Mouse (Mus musculus): ENCODE results near the gene Tbc1d17. TPM values are rescaled to one million over a fixed set of nuclear protein-coding genes. Genes with fewer than 3 reads are reported as not detected.
A peak's percentile ranks its signal among the peaks of the same experiment; 100 is the strongest.

Tbc1d17 gene
- total RNA-seq, 2 experiments from 2014 or later: 87.9 to 92.0 TPM

- no peak for DNase-seq (ENCODE audit: low spot score in 2 of 2)
Measured at GRCm38 (mm10) chr7:44835373-44836015, 13.4 kb downstream of the Tbc1d17 start.

GRCm38 (mm10) chr7:44832763-44833162 lies 16.1 kb downstream of the Tbc1d17 start:
- DNase-seq (ENCODE audit: low spot score in 2 of 2): no peak

GRCm38 (mm10) chr7:44828706-44829105 lies 20.2 kb downstream of the Tbc1d17 start:
- DNase-seq (ENCODE audit: low spot score in 2 of 2): no peak

GRCm38 (mm10) chr7:44826771-44827170 lies 22.1 kb downstream of the Tbc1d17 start:
- DNase-seq (ENCODE audit: low spot score in 2 of 2): no peak

- peak in 1 of 2 experiments; percentile 62 for DNase-seq (ENCODE audit: low spot score in 2 of 2)
Measured at GRCm38 (mm10) chr7:44824872-44825271, 24.0 kb downstream of the Tbc1d17 start.

GRCm38 (mm10) chr7:44823409-44823808 lies 25.5 kb downstream of the Tbc1d17 start:
- DNase-seq (ENCODE audit: low spot score in 2 of 2): no peak

- no peak for DNase-seq (ENCODE audit: low spot score in 2 of 2)
Measured at GRCm38 (mm10) chr7:44821666-44822448, 27.0 kb downstream of the Tbc1d17 start.

- DNase-seq (ENCODE audit: low spot score in 2 of 2): no peak
Measured at GRCm38 (mm10) chr7:44820525-44820924, 28.4 kb downstream of the Tbc1d17 start.

- DNase-seq (ENCODE audit: low spot score in 2 of 2): no peak
Measured at GRCm38 (mm10) chr7:44819863-44820262, 29.0 kb downstream of the Tbc1d17 start.

- no peak for DNase-seq (ENCODE audit: low spot score in 2 of 2)
Measured at GRCm38 (mm10) chr7:44819391-44819790, 29.5 kb downstream of the Tbc1d17 start.

- DNase-seq (ENCODE audit: low spot score in 2 of 2): no peak
Measured at GRCm38 (mm10) chr7:44818751-44819235, 30.1 kb downstream of the Tbc1d17 start.

- no peak for DNase-seq (ENCODE audit: low spot score in 2 of 2)
Measured at GRCm38 (mm10) chr7:44818164-44818563, 30.7 kb downstream of the Tbc1d17 start.

GRCm38 (mm10) chr7:44817441-44817840 lies 31.4 kb downstream of the Tbc1d17 start:
- DNase-seq (ENCODE audit: low spot score in 2 of 2): no peak

- peak in 1 of 2 experiments; percentile 60 for DNase-seq (ENCODE audit: low spot score in 2 of 2)
Measured at GRCm38 (mm10) chr7:44816470-44817021, 32.3 kb downstream of the Tbc1d17 start, which contains the start of gene Atf5. Atf5 (minus strand) TSS chr7:44816658.

GRCm38 (mm10) chr7:44815721-44816469 lies 33.0 kb downstream of the Tbc1d17 start, which contains the start of the genes Nup62 and Il4i1:
Nup62 (plus strand) TSS chr7:44816088.
Il4i1 (plus strand) TSS chr7:44816387.
- peak; percentile 98 for DNase-seq (ENCODE audit: low spot score in 2 of 2)

GRCm38 (mm10) chr7:44814952-44815553 lies 33.8 kb downstream of the Tbc1d17 start:
- no peak for DNase-seq (ENCODE audit: low spot score in 2 of 2)

- DNase-seq (ENCODE audit: low spot score in 2 of 2): no peak
Measured at GRCm38 (mm10) chr7:44814423-44814822, 34.5 kb downstream of the Tbc1d17 start.

GRCm38 (mm10) chr7:44813985-44814384 lies 34.9 kb downstream of the Tbc1d17 start:
- no peak for DNase-seq (ENCODE audit: low spot score in 2 of 2)

GRCm38 (mm10) chr7:44812651-44813325 lies 36.1 kb downstream of the Tbc1d17 start:
- no peak for DNase-seq (ENCODE audit: low spot score in 2 of 2)

Measured in adrenal gland, postnatal 4 days (tissue).